Mouse (Mus musculus): ENCODE results near the gene Zfp740. TPM values are rescaled to one million over a fixed set of nuclear protein-coding genes. Genes with fewer than 3 reads are reported as not detected.

Gene Zfp740
- polyA plus RNA-seq, 1 experiment from 2014 or later = 28.4 TPM

DNA sequence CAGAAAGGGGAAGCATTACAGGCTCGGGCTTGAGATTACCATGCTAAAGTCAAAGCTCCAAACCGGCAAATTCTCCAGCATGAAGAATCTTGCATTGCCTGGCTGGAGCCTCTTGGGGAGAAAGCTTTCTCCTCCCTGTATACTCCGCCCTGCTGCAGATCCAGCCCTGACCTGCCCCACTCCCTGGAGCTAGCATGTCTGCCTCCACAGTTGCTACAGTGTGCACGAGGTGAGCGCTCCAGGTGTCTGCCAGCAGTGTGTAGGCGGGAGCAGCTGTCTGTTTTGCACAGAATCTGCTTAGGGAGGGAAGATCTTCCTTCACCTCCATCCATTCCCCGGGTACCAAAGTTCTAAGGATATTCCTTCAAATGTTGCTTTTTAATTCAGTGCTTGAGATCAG, 59.5 kb downstream of the Zfp740 start:
- H3K4me3 ChIP-seq (ENCODE audit: control insufficient read depth in 1 of 2, insufficient read depth in 1 of 2, low read depth in 1 of 2, low read length in 2 of 2) = no peak overlapping the region
- H3K27me3 ChIP-seq (ENCODE audit: control insufficient read depth, insufficient read depth, low read length) = peaks cover 38% of the 10 kb centered on the region
- no peak overlapping the region for H3K27ac ChIP-seq (replicated peaks in 1 of 2; ENCODE audit: control insufficient read depth in 1 of 2, insufficient read depth in 1 of 2, low read depth in 2 of 2, low read length in 2 of 2)
- no peaks in the 10 kb centered on the region for H3K9me3 ChIP-seq (ENCODE audit: control insufficient read depth, low read length)
- H3K4me1 ChIP-seq (ENCODE audit: control insufficient read depth in 2 of 2, insufficient read depth in 2 of 2, low read length in 2 of 2) = peaks cover 0 to 12% of the 10 kb centered on the region in 2 experiments; a peak in 2 of 4 replicates
- no peak overlapping the region for H3K4me2 ChIP-seq (ENCODE audit: low read length)
- WGBS = 51% methylated on average over 7 of the region's 7 CpGs
- ATAC-seq (ENCODE audit: insufficient number of reproducible peaks, insufficient read depth, low FRiP score, low read depth) = no peak
- H3K9ac ChIP-seq (ENCODE audit: low read length) = no peak overlapping the region
- H3K36me3 ChIP-seq (ENCODE audit: control insufficient read depth, insufficient read depth, low read length) = no peaks in the 10 kb centered on the region

DNA sequence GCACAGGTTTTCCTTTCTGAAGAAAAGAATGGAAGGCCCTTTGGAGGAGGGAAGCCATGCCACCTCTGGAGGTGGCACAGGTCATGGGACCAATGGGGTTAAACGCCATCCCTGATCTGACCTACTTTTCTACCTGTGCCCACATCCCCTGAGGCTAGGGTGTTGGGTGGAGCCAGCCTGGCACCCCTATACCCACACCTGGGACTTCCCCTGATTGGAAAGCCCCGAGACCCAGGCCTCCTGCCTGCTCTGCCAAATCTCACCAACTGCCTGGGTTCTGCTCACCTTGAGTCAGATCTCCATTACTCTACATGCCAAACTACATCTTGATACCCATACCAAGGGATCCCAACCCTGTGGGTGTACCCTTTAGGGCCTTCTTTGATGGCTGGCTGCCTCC, 60.0 kb downstream of the Zfp740 start:
- H3K9me3 ChIP-seq (ENCODE audit: control insufficient read depth, low read length) = no peaks in the 10 kb centered on the region
- no peaks in the 10 kb centered on the region for H3K36me3 ChIP-seq (ENCODE audit: control insufficient read depth, insufficient read depth, low read length)
- no peak overlapping the region for H3K27ac ChIP-seq (replicated peaks in 1 of 2; ENCODE audit: control insufficient read depth in 1 of 2, insufficient read depth in 1 of 2, low read depth in 2 of 2, low read length in 2 of 2)
- WGBS = 63% methylated on average over 2 of the region's 2 CpGs
- H3K27me3 ChIP-seq (ENCODE audit: control insufficient read depth, insufficient read depth, low read length) = peaks cover 35% of the 10 kb centered on the region
- no peak overlapping the region for H3K4me3 ChIP-seq (ENCODE audit: control insufficient read depth in 1 of 2, insufficient read depth in 1 of 2, low read depth in 1 of 2, low read length in 2 of 2)
- no peak overlapping the region for H3K9ac ChIP-seq (ENCODE audit: low read length)
- peaks cover 0 to 7% of the 10 kb centered on the region in 2 experiments; a peak in 2 of 4 replicates for H3K4me1 ChIP-seq (ENCODE audit: control insufficient read depth in 2 of 2, insufficient read depth in 2 of 2, low read length in 2 of 2)
- ATAC-seq (ENCODE audit: insufficient number of reproducible peaks, insufficient read depth, low FRiP score, low read depth) = no peak
- no peak overlapping the region for H3K4me2 ChIP-seq (ENCODE audit: low read length)

Other genes with a start within 250 kb of the Zfp740 start
- gene Krt78, start 249.0 kb upstream of the Zfp740 start, polyA plus RNA-seq (2014; fragmentation: Nextera tagmentation; extraction: Ambion mirVana) = not detected in 2 replicates
- gene Krt8, start 198.8 kb upstream of the Zfp740 start, polyA plus RNA-seq (2014; fragmentation: Nextera tagmentation; extraction: Ambion mirVana) = 8.6 and 11.9 TPM in 2 replicates
- 15.4 and 20.6 TPM in 2 replicates for gene Krt18, start 175.1 kb upstream of the Zfp740 start, polyA plus RNA-seq (2014; fragmentation: Nextera tagmentation; extraction: Ambion mirVana)
- gene Eif4b, start 129.5 kb upstream of the Zfp740 start, polyA plus RNA-seq (2014; fragmentation: Nextera tagmentation; extraction: Ambion mirVana) = 70.8 and 78.0 TPM in 2 replicates
- gene Tns2, start 102.8 kb upstream of the Zfp740 start, polyA plus RNA-seq (2014; fragmentation: Nextera tagmentation; extraction: Ambion mirVana) = 27.2 and 30.1 TPM in 2 replicates
- gene Spryd3, start 67.0 kb upstream of the Zfp740 start, polyA plus RNA-seq (2014; fragmentation: Nextera tagmentation; extraction: Ambion mirVana) = 12.0 and 12.4 TPM in 2 replicates
- gene Igfbp6, start 58.9 kb upstream of the Zfp740 start, polyA plus RNA-seq (2014; fragmentation: Nextera tagmentation; extraction: Ambion mirVana) = 6.5 and 7.7 TPM in 2 replicates
- gene Soat2, start 52.7 kb upstream of the Zfp740 start, polyA plus RNA-seq (2014; fragmentation: Nextera tagmentation; extraction: Ambion mirVana) = 0.20 and 0.32 TPM in 2 replicates
- gene Csad, start 1.5 kb downstream of the Zfp740 start, polyA plus RNA-seq (2014; fragmentation: Nextera tagmentation; extraction: Ambion mirVana) = 35.1 and 36.4 TPM in 2 replicates
- gene Itgb7, start 28.7 kb downstream of the Zfp740 start, polyA plus RNA-seq (2014; fragmentation: Nextera tagmentation; extraction: Ambion mirVana) = 0.65 and 1.4 TPM in 2 replicates
- gene Rarg, start 54.3 kb downstream of the Zfp740 start, polyA plus RNA-seq (2014; fragmentation: Nextera tagmentation; extraction: Ambion mirVana) = 6.7 and 7.6 TPM in 2 replicates
- gene Gm9918, start 67.3 kb downstream of the Zfp740 start, polyA plus RNA-seq (2014; fragmentation: Nextera tagmentation; extraction: Ambion mirVana) = 0.15 TPM in 1 of 2 replicates, not detected in the other
- gene Mfsd5, start 76.2 kb downstream of the Zfp740 start, polyA plus RNA-seq (2014; fragmentation: Nextera tagmentation; extraction: Ambion mirVana) = 39.2 and 41.3 TPM in 2 replicates
- 13.5 and 16.2 TPM in 2 replicates for gene Espl1, start 93.0 kb downstream of the Zfp740 start, polyA plus RNA-seq (2014; fragmentation: Nextera tagmentation; extraction: Ambion mirVana)
- gene Pfdn5, start 122.9 kb downstream of the Zfp740 start, polyA plus RNA-seq (2014; fragmentation: Nextera tagmentation; extraction: Ambion mirVana) = 397 and 431 TPM in 2 replicates
- gene Myg1, start 128.5 kb downstream of the Zfp740 start, polyA plus RNA-seq (2014; fragmentation: Nextera tagmentation; extraction: Ambion mirVana) = 59.9 and 72.7 TPM in 2 replicates
- 45.0 and 48.4 TPM in 2 replicates for gene Aaas, start 147.5 kb downstream of the Zfp740 start, polyA plus RNA-seq (2014; fragmentation: Nextera tagmentation; extraction: Ambion mirVana)
- gene Sp7, start 163.9 kb downstream of the Zfp740 start, polyA plus RNA-seq (2014; fragmentation: Nextera tagmentation; extraction: Ambion mirVana) = 0.22 TPM in 1 of 2 replicates, not detected in the other
- 8.0 and 8.2 TPM in 2 replicates for gene Sp1, start 202.9 kb downstream of the Zfp740 start, polyA plus RNA-seq (2014; fragmentation: Nextera tagmentation; extraction: Ambion mirVana)
- gene Amhr2, start 242.1 kb downstream of the Zfp740 start, polyA plus RNA-seq (2014; fragmentation: Nextera tagmentation; extraction: Ambion mirVana) = 2.1 and 3.1 TPM in 2 replicates